Mouse (Mus musculus) liver, embryonic 11.5 days (tissue): ENCODE results near the gene Ndufa7. TPM values are rescaled to one million over a fixed set of nuclear protein-coding genes. Genes with fewer than 3 reads are reported as not detected.
A peak's percentile ranks its signal among the peaks of the same experiment; 100 is the strongest.
"Not testable (repeated sequence)": the region's sequence is repeated elsewhere in the genome, so short reads cannot be mapped to it uniquely, and the experiment has no call there.

Experiments
- ATAC-seq: fragments of 200-750 bp; cut with Nextera tagmentation; replicated peaks from 2 replicates; pipeline ENCODE4 v1.8.0; 2017; ENCODE audit warnings: moderate number of reproducible peaks, mild to moderate bottlenecking, moderate TSS enrichment, moderate library complexity; ENCODE audit not compliant: low FRiP score
- DNase-seq: peaks from one replicate; pipeline ENCODE4 v3.0.0-alpha.2; 2017; ENCODE audit warnings: low spot score
- H3K27ac ChIP-seq: fragments of 300-500 bp; sonication (generic); 2 replicates; pipeline ENCODE4 v1.5.1; 2014; ENCODE audit warnings: mild to moderate bottlenecking, low read depth, low read length, control low read depth
- H3K27me3 ChIP-seq: fragments of 300-500 bp; sonication (generic); replicated peaks from 2 replicates; pipeline ENCODE4 v1.6.1; 2014; ENCODE audit warnings: low read length, mixed read lengths; ENCODE audit not compliant: control insufficient read depth, insufficient read depth
- H3K36me3 ChIP-seq: fragments of 300-500 bp; sonication (generic); 2 replicates; pipeline ENCODE4 v1.6.1; 2014; ENCODE audit warnings: mild to moderate bottlenecking, low read length, moderate library complexity, mixed read lengths; ENCODE audit not compliant: control insufficient read depth, insufficient read depth
- H3K4me1 ChIP-seq: fragments of 300-500 bp; sonication (generic); replicated peaks from 2 replicates; pipeline ENCODE4 v1.6.1; 2014; ENCODE audit warnings: low read length, mixed read lengths; ENCODE audit not compliant: control insufficient read depth, insufficient read depth
- H3K4me2 ChIP-seq: fragments of 300-500 bp; sonication (generic); 2 replicates; pipeline ENCODE4 v1.6.1; 2014; ENCODE audit warnings: mild to moderate bottlenecking, control low read depth, moderate library complexity
- H3K4me3 ChIP-seq: fragments of 300-500 bp; sonication (generic); 2 replicates; pipeline ENCODE4 v1.5.1; 2014; ENCODE audit warnings: low read depth, low read length, control low read depth
- H3K9ac ChIP-seq: fragments of 300-500 bp; sonication (generic); 2 replicates; pipeline ENCODE4 v1.6.1; 2014; ENCODE audit warnings: low read depth, low read length, control low read depth
- H3K9me3 ChIP-seq: fragments of 300-500 bp; sonication (generic); 2 replicates; pipeline ENCODE4 v1.6.1; 2016; ENCODE audit warnings: low read length, inconsistent platforms, mixed read lengths; ENCODE audit not compliant: control insufficient read depth
- WGBS: fragments of 180-500 bp; shearing (Covaris S2); extraction: QIAGEN DNeasy Blood & Tissue Kit; methylation state at CpG from one replicate; pipeline ENCODE4 v1.1.7; 2014; 5-methylcytosine and 5-hydroxymethylcytosine counted together
- polyA plus RNA-seq: library from polyadenylated mRNA; unstranded; fragments of >200 nt; fragmentation: Nextera tagmentation; extraction: Ambion mirVana; gene quantifications from 2 replicates; pipeline ENCODE4 v1.2.1, GENCODE M21; 2014

The Ndufa7 gene
- polyA plus RNA-seq, 1 experiment from 2014 or later, result 411 TPM

DNA sequence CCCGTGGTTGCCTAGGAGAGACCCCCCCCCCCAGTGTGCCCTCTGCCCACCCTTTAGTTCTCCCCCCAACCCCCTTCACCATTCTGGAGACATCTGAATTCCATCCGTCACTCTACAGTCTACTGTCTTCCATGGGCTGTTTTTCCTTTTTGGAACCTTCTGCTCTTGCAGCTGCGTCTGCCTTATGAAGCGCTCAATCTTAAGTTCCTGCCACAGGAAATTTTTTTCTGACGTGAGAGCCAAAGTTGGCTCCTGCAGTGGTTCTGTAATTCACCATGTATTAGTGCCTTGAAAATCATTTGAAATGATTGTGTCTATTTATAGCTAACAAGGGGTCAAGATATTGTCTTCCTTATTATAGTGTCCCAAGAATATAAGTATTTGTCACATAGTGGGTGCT is 7.8 kb upstream of the Ndufa7 start:
- Histone ChIP-seq H3K36me3 (peaks cover 20% of the 10 kb centered on the region), H3K27me3 (no peaks in the 10 kb centered on the region), H3K4me3 (peak overlapping the region; percentile 66), H3K9ac (peak overlapping the region; percentile 92; the same call in 1 of the 2 replicates), H3K27ac (no peak overlapping the region), H3K4me2 (peak overlapping the region; percentile 97), H3K4me1 (peaks cover 19% of the 10 kb centered on the region), H3K9me3 (no peaks in the 10 kb centered on the region)
- 78% methylated on average over 5 of the region's 5 CpGs for WGBS
- DNase-seq, result no peak
- no peak for ATAC-seq

DNA sequence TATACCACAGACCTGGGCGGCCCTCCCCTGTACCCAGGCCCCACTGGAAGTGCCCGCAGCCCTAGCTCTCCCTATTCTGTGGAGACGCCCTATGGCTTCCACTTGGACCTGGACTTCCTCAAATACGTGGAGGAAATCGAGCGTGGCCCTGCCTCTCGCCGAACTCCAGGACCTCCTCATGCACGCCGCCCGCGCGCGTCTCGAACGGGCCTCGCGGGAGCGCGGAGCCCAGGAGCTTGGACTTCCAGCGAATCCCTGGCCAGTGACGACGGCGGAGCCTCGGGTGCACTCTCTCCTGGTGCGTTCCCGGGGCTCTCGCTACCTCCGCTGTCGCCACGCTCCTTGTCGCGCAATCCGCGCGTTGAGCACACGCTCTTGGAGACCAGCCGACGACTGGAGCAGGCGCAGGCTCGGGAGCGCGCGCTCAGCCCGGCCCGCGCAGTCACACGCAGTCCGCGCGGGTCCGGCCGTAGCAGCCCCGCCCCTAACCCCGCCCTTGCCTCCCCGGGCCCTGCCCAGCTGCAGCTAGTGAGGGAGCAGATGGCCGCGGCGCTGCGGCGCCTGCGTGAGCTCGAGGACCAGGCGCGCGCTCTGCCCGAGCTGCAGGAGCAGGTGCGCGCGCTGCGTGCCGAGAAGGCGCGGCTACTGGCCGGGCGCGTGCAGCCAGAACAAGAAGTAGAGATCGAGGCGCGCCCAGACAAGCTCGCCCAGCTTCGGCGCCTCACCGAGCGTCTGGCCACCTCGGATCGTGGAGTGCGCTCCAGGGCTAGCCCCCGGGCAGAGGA is 7.0 kb upstream of the Ndufa7 start:
- DNase-seq (peak; percentile 93), ATAC-seq (peak; percentile 97)
- H3K27me3 ChIP-seq, result no peaks in the 10 kb centered on the region
- H3K4me2 ChIP-seq, result peak overlapping the region; percentile 97
- peaks cover 24% of the 10 kb centered on the region for H3K4me1 ChIP-seq
- H3K9ac ChIP-seq, result peak overlapping the region; percentile 92
- peaks cover 28% of the 10 kb centered on the region for H3K36me3 ChIP-seq
- H3K27ac ChIP-seq, result peak overlapping the region; percentile 82
- WGBS, result under 1% methylated on average over 89 of the region's 89 CpGs
- peak overlapping the region; percentile 66 for H3K4me3 ChIP-seq
- no peaks in the 10 kb centered on the region for H3K9me3 ChIP-seq

GRCm38 (mm10) chr17:33817969-33818643 is 6.3 kb upstream of the Ndufa7 start:
- Histone ChIP-seq H3K36me3 (peaks cover 35% of the 10 kb centered on the region), H3K27ac (peak overlapping the region; percentile 76), H3K4me1 (peaks cover 28% of the 10 kb centered on the region), H3K4me3 (peak overlapping the region; percentile 66), H3K9ac (peak overlapping the region; percentile 92), H3K27me3 (no peaks in the 10 kb centered on the region), H3K9me3 (no peaks in the 10 kb centered on the region), H3K4me2 (peak overlapping the region; percentile 97)
- ATAC-seq (peak; percentile 36; the same call in 1 of the 2 replicates), DNase-seq (no peak)
- 24% methylated on average over 33 of the region's 33 CpGs for WGBS

DNA sequence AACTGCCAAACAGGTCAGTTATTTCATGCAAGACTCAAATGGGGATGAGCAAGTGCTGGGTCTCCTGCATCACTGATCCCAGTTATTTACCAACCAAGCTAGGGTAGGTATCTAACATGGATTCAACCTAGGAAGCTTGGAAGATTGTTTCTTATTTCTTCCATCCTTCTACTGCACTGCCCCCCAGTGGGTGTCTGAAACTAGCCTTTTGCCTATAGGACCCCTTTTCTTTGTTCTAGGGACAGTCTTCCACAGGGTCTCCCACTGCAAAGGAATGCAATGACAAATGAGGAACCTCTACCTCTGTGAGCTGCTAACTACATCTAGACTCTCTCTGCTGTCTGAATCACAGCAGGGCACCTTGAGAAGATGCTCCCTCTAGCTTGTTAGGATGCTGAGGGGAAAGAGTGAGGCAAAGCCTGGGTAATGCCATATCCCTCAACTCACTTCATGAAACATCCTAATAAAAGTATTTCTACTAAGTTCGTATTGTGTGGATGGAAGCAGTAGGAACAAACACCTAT is 1.9 kb upstream of the Ndufa7 start:
- ATAC-seq (no peak), DNase-seq (no peak)
- Histone ChIP-seq H3K27me3 (no peaks in the 10 kb centered on the region), H3K36me3 (peaks cover 40% of the 10 kb centered on the region), H3K9me3 (no peaks in the 10 kb centered on the region), H3K27ac (no peak overlapping the region), H3K4me3 (peak overlapping the region; percentile 75), H3K9ac (peak overlapping the region; percentile 91), H3K4me1 (peaks cover 37% of the 10 kb centered on the region), H3K4me2 (peak overlapping the region; percentile 84)
- WGBS, result 95% methylated on average over 1 of the region's 1 CpGs

GRCm38 (mm10) chr17:33823171-33823570 is 1.2 kb upstream of the Ndufa7 start:
- not testable (repeated sequence) for DNase-seq, H3K27me3 ChIP-seq, ATAC-seq, H3K9me3 ChIP-seq
- Histone ChIP-seq H3K4me3 (peak overlapping the region; percentile 75), H3K9ac (peak overlapping the region; percentile 91), H3K4me2 (peak overlapping the region; percentile 84), H3K4me1 (peaks cover 31% of the 10 kb centered on the region), H3K27ac (peak overlapping the region; percentile 77), H3K36me3 (peaks cover 41% of the 10 kb centered on the region)
- 64% methylated on average over 8 of the region's 8 CpGs for WGBS

- ATAC-seq, result not testable (repeated sequence)
- peak overlapping the region; percentile 75 for H3K4me3 ChIP-seq
Observed at GRCm38 (mm10) chr17:33824997-33825330, 592 bp downstream of the Ndufa7 start.

DNA sequence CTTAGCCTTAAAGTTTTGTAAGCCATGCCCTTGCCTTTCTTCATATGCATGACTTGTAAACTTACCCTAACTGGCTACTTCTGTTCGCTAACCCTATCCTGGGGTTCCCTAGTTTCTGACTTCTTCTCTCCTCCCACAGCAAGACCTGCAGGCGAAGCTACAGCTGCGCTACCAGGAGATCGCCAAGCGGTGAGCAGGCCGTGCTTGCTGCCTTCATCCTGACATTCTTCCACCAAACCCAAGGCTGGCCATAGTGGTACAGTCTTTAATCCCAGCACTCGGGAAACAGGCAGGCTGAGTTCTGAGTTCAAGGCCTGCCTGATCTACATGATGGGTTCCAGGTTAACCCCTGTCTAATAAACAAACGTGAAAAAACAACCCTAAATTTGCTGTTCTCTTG is 1.1 kb downstream of the Ndufa7 start:
- peaks cover 22% of the 10 kb centered on the region for H3K4me1 ChIP-seq
- 74% methylated on average over 8 of the region's 8 CpGs for WGBS
- no peaks in the 10 kb centered on the region for H3K27me3 ChIP-seq
- H3K4me3 ChIP-seq, result peak overlapping the region; percentile 75
- H3K9me3 ChIP-seq, result no peaks in the 10 kb centered on the region
- no peak for ATAC-seq
- H3K4me2 ChIP-seq, result peak overlapping the region; percentile 81
- 0 out of 2 replicates have a peak overlapping the region, but pooled peaks have one; percentile 5 for H3K27ac ChIP-seq
- peaks cover 38% of the 10 kb centered on the region for H3K36me3 ChIP-seq
- no peak for DNase-seq
- peak overlapping the region; percentile 91 for H3K9ac ChIP-seq

More at GRCm38 (mm10) chr17:33824997-33825330, 592 bp downstream of the Ndufa7 start:
- Histone ChIP-seq H3K4me2 (peak overlapping the region; percentile 81), H3K36me3 (peaks cover 37% of the 10 kb centered on the region), H3K9ac (peak overlapping the region; percentile 91), H3K27ac (peak overlapping the region; percentile 75; the same call in 1 of the 2 replicates), H3K4me1 (peaks cover 22% of the 10 kb centered on the region)
- H3K9me3 ChIP-seq, DNase-seq, H3K27me3 ChIP-seq: not testable (repeated sequence)
- 4% methylated on average over 6 of the region's 6 CpGs for WGBS

DNA sequence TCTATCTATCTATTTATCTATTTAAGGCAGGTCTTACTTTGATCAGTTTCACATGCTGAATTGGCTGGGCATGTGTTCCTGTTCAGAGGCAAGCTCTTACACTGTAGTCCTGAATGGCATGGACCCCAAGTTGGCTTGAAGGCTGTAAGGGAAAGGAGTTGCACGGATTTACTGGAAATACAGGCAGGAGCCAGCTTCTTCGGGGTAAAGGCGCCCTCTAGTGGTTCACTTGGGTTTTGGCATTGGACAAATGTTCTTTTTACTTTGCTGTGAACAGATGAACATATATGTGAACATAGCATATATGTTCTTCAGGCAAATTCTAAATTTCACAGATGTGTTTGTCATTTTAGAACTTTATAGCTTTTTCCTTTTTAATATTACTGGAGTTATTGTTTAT is 2.5 kb downstream of the Ndufa7 start:
- peaks cover 22% of the 10 kb centered on the region for H3K4me1 ChIP-seq
- no peak overlapping the region for H3K4me2 ChIP-seq
- no peak overlapping the region for H3K27ac ChIP-seq
- under 1% methylated on average over 3 of the region's 3 CpGs for WGBS
- H3K27me3 ChIP-seq, result no peaks in the 10 kb centered on the region
- ATAC-seq, result no peak
- DNase-seq, result peak; percentile 60
- H3K9ac ChIP-seq, result no peak overlapping the region
- peaks cover 30% of the 10 kb centered on the region for H3K36me3 ChIP-seq
- H3K4me3 ChIP-seq, result no peak overlapping the region
- H3K9me3 ChIP-seq, result no peaks in the 10 kb centered on the region
